Mouse (Mus musculus) layer of hippocampus, postnatal 36 days (tissue): ENCODE data around the gene Slc26a1. TPM values are rescaled to one million over a fixed set of nuclear protein-coding genes. Genes with fewer than 3 reads are reported as not detected.

Source experiments
- DNase-seq, 2 experiments: peaks; one replicate each; pipeline ENCODE4 v3.0.0; 2022
- total RNA-seq, 2 experiments: library from RNA; stranded (reverse); gene quantifications; 2 replicates each; pipeline ENCODE4 v1.2.3; 2021

Slc26a1 gene
- total RNA-seq, 2 experiments from 2014 or later: 1.2 TPM

GRCm38 (mm10) chr5:108691152-108691551 lies 15.8 kb upstream of the Slc26a1 start:
- no peak for DNase-seq

- DNase-seq: no peak
Measured at GRCm38 (mm10) chr5:108689091-108689490, 13.7 kb upstream of the Slc26a1 start.

GRCm38 (mm10) chr5:108680871-108681270 lies 5.5 kb upstream of the Slc26a1 start:
- DNase-seq: no peak

GRCm38 (mm10) chr5:108679909-108680308 lies 4.5 kb upstream of the Slc26a1 start:
- DNase-seq: no peak

GRCm38 (mm10) chr5:108678296-108678854 lies 3.0 kb upstream of the Slc26a1 start:
- DNase-seq: no peak

- DNase-seq: peak; percentile 75 to 81
Measured at GRCm38 (mm10) chr5:108677605-108678295, 2.4 kb upstream of the Slc26a1 start.

GRCm38 (mm10) chr5:108676772-108677498 lies 1.6 kb upstream of the Slc26a1 start:
- DNase-seq: no peak

GRCm38 (mm10) chr5:108674624-108675023 lies 745 bp downstream of the Slc26a1 start:
- no peak for DNase-seq

- DNase-seq: no peak
Measured at GRCm38 (mm10) chr5:108671757-108672156, 3.6 kb downstream of the Slc26a1 start.

- no peak for DNase-seq
Measured at GRCm38 (mm10) chr5:108670785-108671184, 4.6 kb downstream of the Slc26a1 start.

- DNase-seq: no peak
Measured at GRCm38 (mm10) chr5:108669986-108670385, 5.4 kb downstream of the Slc26a1 start.

GRCm38 (mm10) chr5:108668977-108669936 lies 6.1 kb downstream of the Slc26a1 start, which contains the start of gene Dgkq:
Gene Dgkq, minus strand, starts transcription at chr5:108669672.
- peak; percentile 89 to 91 for DNase-seq

- DNase-seq: no peak
Measured at GRCm38 (mm10) chr5:108668387-108668932, 6.9 kb downstream of the Slc26a1 start.

GRCm38 (mm10) chr5:108667370-108667769 lies 8.0 kb downstream of the Slc26a1 start:
- no peak for DNase-seq

- no peak for DNase-seq
Measured at GRCm38 (mm10) chr5:108665066-108665465, 10.3 kb downstream of the Slc26a1 start.

- DNase-seq: no peak
Measured at GRCm38 (mm10) chr5:108662772-108663171, 12.6 kb downstream of the Slc26a1 start.

- peak; percentile 89 to 90 for DNase-seq
Measured at GRCm38 (mm10) chr5:108660632-108661268, 14.6 kb downstream of the Slc26a1 start.

- DNase-seq: no peak
Measured at GRCm38 (mm10) chr5:108659698-108660631, 15.4 kb downstream of the Slc26a1 start, which contains the start of gene Idua. Gene Idua, plus strand, starts transcription at chr5:108660331.

GRCm38 (mm10) chr5:108658611-108659010 lies 16.8 kb downstream of the Slc26a1 start:
- peak in 1 of 2 experiments; percentile 1 for DNase-seq

- DNase-seq: no peak
Measured at GRCm38 (mm10) chr5:108657406-108657805, 18.0 kb downstream of the Slc26a1 start.
